Mouse (Mus musculus): ENCODE results near the gene Ankrd39.

The Ankrd39 gene

GRCm38 (mm10) chr1:36528351-36528750 is 18.9 kb downstream of the Ankrd39 start:
- no peak for DNase-seq

- no peak for DNase-seq
Observed at GRCm38 (mm10) chr1:36526903-36527302, 20.3 kb downstream of the Ankrd39 start.

GRCm38 (mm10) chr1:36525774-36526173 is 21.5 kb downstream of the Ankrd39 start:
- no peak for DNase-seq

- DNase-seq, result no peak
Observed at GRCm38 (mm10) chr1:36524058-36524457, 23.2 kb downstream of the Ankrd39 start.

- DNase-seq, result no peak
Observed at GRCm38 (mm10) chr1:36523332-36524013, 23.8 kb downstream of the Ankrd39 start.

- no peak for DNase-seq
Observed at GRCm38 (mm10) chr1:36522210-36522609, 25.0 kb downstream of the Ankrd39 start.

GRCm38 (mm10) chr1:36519626-36520025 is 27.6 kb downstream of the Ankrd39 start:
- DNase-seq, result no peak

GRCm38 (mm10) chr1:36518259-36518658 is 29.0 kb downstream of the Ankrd39 start:
- DNase-seq, result no peak

- DNase-seq, result no peak
Observed at GRCm38 (mm10) chr1:36513718-36514117, 33.5 kb downstream of the Ankrd39 start.

- no peak for DNase-seq
Observed at GRCm38 (mm10) chr1:36513310-36513709, 33.9 kb downstream of the Ankrd39 start.

- no peak for DNase-seq
Observed at GRCm38 (mm10) chr1:36512966-36513280, 34.3 kb downstream of the Ankrd39 start.

- peak; percentile 57 for DNase-seq
Observed at GRCm38 (mm10) chr1:36512089-36512965, 34.9 kb downstream of the Ankrd39 start.

GRCm38 (mm10) chr1:36511289-36512021 is 35.8 kb downstream of the Ankrd39 start, which contains the start of gene Cnnm3:
Gene Cnnm3 (plus strand): TSS chr1:36511867.
- peak; percentile 100 for DNase-seq

GRCm38 (mm10) chr1:36508238-36508637 is 39.0 kb downstream of the Ankrd39 start:
- DNase-seq, result no peak

- peak; percentile 86 for DNase-seq
Observed at GRCm38 (mm10) chr1:36501261-36501660, 46.0 kb downstream of the Ankrd39 start.

GRCm38 (mm10) chr1:36497312-36497711 is 49.9 kb downstream of the Ankrd39 start:
- no peak for DNase-seq

GRCm38 (mm10) chr1:36496719-36497118 is 50.5 kb downstream of the Ankrd39 start:
- no peak for DNase-seq

- DNase-seq, result no peak
Observed at GRCm38 (mm10) chr1:36493299-36493698, 53.9 kb downstream of the Ankrd39 start.

- peak; percentile 69 for DNase-seq
Observed at GRCm38 (mm10) chr1:36492416-36493139, 54.7 kb downstream of the Ankrd39 start.

GRCm38 (mm10) chr1:36489661-36490060 is 57.6 kb downstream of the Ankrd39 start:
- no peak for DNase-seq
